8 mouse cellular contexts compared by ENCODE assay signal in genomic region chr14:8355999-8356501, GRCm38 (mm10). TPM values are rescaled to one million over a fixed set of nuclear protein-coding genes. Genes with fewer than 3 reads are reported as not detected.
DNase-seq lines count a peak whose midpoint lies in the region; ATAC-seq and TF ChIP-seq lines count a peak whose summit lies in the region.

No protein-coding gene starts in this region.

- H3K4me2 ChIP-seq in forebrain, postnatal 0 days (ENCODE audit: low read depth) = no peak overlapping the region

- ATAC-seq in cerebellum, adult (ENCODE audit: insufficient number of reproducible peaks, low FRiP score, low TSS enrichment) = peak; percentile 88
- peak; percentile 91 for ATAC-seq in forebrain, postnatal 0 days
- ATAC-seq in megakaryocyte, adult 5-6 weeks (ENCODE audit: poor library complexity, severe bottlenecking) = peak; percentile 79

- no peaks in the 10 kb centered on the region; a peak in 2 of 4 replicates for H3K4me1 ChIP-seq in MEL (ENCODE audit: control insufficient read depth in 1 of 2, insufficient read depth in 2 of 2, low read length in 2 of 2)
- H3K4me1 ChIP-seq in forebrain, postnatal 0 days (ENCODE audit: insufficient read depth) = no peaks in the 10 kb centered on the region

- WGBS in forebrain, postnatal 0 days = 40% methylated on average over 6 of the region's 6 CpGs

- TF ChIP-seq RAD21 in MEL (IDR thresholded peaks at IDR 0.05; ENCODE audit: low read depth, low read length) = peak; percentile 91

- peak; percentile 86 to 90 (median 86) for TF ChIP-seq CTCF in MEL (IDR thresholded peaks at IDR 0.05 in 2 of 3, conservative IDR thresholded peaks at IDR 0.05 in 1 of 3; ENCODE audit: control insufficient read depth in 1 of 3, insufficient read depth in 1 of 3, low read depth in 2 of 3, low read length in 3 of 3, poor library complexity in 1 of 3, severe bottlenecking in 1 of 3)
- peak; percentile 97 for TF ChIP-seq CTCF in forebrain, postnatal 0 days (IDR thresholded peaks at IDR 0.05; ENCODE audit: low read depth)

- H3K27me3 ChIP-seq in MEL (ENCODE audit: control insufficient read depth in 1 of 2, insufficient read depth in 2 of 2, low read length in 2 of 2) = no peaks in the 10 kb centered on the region
- no peaks in the 10 kb centered on the region for H3K27me3 ChIP-seq in forebrain, postnatal 0 days (ENCODE audit: insufficient read depth, low read length)

- no peaks in the 10 kb centered on the region for H3K79me2 ChIP-seq in MEL (ENCODE audit: control insufficient read depth, insufficient read depth, low read length, poor library complexity)

- no peak overlapping the region for H3K27ac ChIP-seq in MEL (ENCODE audit: control insufficient read depth, low read depth, low read length)
- H3K27ac ChIP-seq in forebrain, postnatal 0 days (ENCODE audit: low read depth, low read length) = no peak overlapping the region

- no peaks in the 10 kb centered on the region for H3K9me3 ChIP-seq in MEL (replicated peaks; ENCODE audit: insufficient read depth, low read length)
- H3K9me3 ChIP-seq in forebrain, postnatal 0 days (ENCODE audit: low read length) = no peaks in the 10 kb centered on the region

- peak; percentile 64 for DNase-seq in MEL (ENCODE audit: low read depth, low spot score)
- DNase-seq in forebrain, postnatal 0 days = peak; percentile 92
- DNase-seq in hindlimb bud, embryonic 11.5 days (ENCODE audit: extremely low spot score, low read depth, low spot score) = peak; percentile 76
- peak; percentile 64 to 74 for DNase-seq in left cerebral cortex, adult 18-20 months (ENCODE audit: low spot score in 2 of 2)
- peak; percentile 69 for DNase-seq in right cerebral cortex, postnatal 14 days
- DNase-seq in urinary bladder, postnatal 14 days (ENCODE audit: low spot score) = peak; percentile 78

- no peak for TF ChIP-seq POLR2A in MEL (IDR thresholded peaks at IDR 0.05; ENCODE audit: control insufficient read depth in 1 of 2, insufficient read depth in 1 of 2, low read depth in 1 of 2, low read length in 2 of 2, poor library complexity in 1 of 2)

- H3K36me3 ChIP-seq in MEL (ENCODE audit: control insufficient read depth in 1 of 2, insufficient read depth in 2 of 2, low read length in 2 of 2) = no peaks in the 10 kb centered on the region
- no peaks in the 10 kb centered on the region for H3K36me3 ChIP-seq in forebrain, postnatal 0 days (ENCODE audit: insufficient read depth)

- H3K9ac ChIP-seq in MEL (ENCODE audit: control insufficient read depth, low read depth, low read length, poor library complexity, severe bottlenecking) = no peak overlapping the region
- no peak overlapping the region for H3K9ac ChIP-seq in forebrain, postnatal 0 days

- TF ChIP-seq EP300 in MEL (IDR thresholded peaks at IDR 0.05; ENCODE audit: low read depth in 1 of 2, low read length in 2 of 2) = no peak

- no peak overlapping the region for H3K4me3 ChIP-seq in MEL (ENCODE audit: control insufficient read depth in 1 of 2, insufficient read depth in 1 of 2, low read depth in 2 of 2, low read length in 2 of 2)
- no peak overlapping the region for H3K4me3 ChIP-seq in forebrain, postnatal 0 days (ENCODE audit: low read depth, low read length)

TF ChIP-seq in MEL, 35 proteins besides CTCF, POLR2A, EP300 and RAD21:
- TF ChIP-seq ZC3H11A (IDR thresholded peaks at IDR 0.05; ENCODE audit: low read depth, low read length) = peak; percentile 69
- peak; percentile 79 for TF ChIP-seq SMC3 (IDR thresholded peaks at IDR 0.05; ENCODE audit: low read depth, low read length)
- no peak for TF ChIP-seq GABPA (IDR thresholded peaks at IDR 0.05; ENCODE audit: low read depth, low read length)

RNA-seq across cellular contexts. Expression of gene Oit1, which starts 22.5 kb away (rescaled TPM):
- total RNA-seq in MEL (2012; rRNA removed) = not detected in 2 replicates
- polyA plus RNA-seq in MEL (2012; ENCODE audit: insufficient read depth in 1 of 2, insufficient read length in 2 of 2, low read depth in 1 of 2, low replicate concordance in 2 of 2, missing spikeins in 1 of 2) = not detected
- 0.23 TPM in 1 of 2 replicates, not detected in the other for total RNA-seq in forebrain, postnatal 0 days (2014; rRNA removed)
- polyA plus RNA-seq in forebrain, postnatal 0 days (2015; fragmentation: Nextera tagmentation; extraction: Ambion mirVana) = 0.12 and 0.15 TPM in 2 replicates
- not detected for total RNA-seq in left cerebral cortex, adult 18-20 months (2021)
- total RNA-seq in megakaryocyte, adult 5-6 weeks (2015) = not detected in 2 replicates
- total RNA-seq in megakaryocyte, adult 5-6 weeks (2017) = not detected in 2 replicates

RNA-seq across cellular contexts. Expression of gene Fam107a, which starts 38.2 kb away (rescaled TPM):
- total RNA-seq in MEL (2012; rRNA removed) = not detected in 2 replicates
- not detected for polyA plus RNA-seq in MEL (2012; ENCODE audit: insufficient read depth in 1 of 2, insufficient read length in 2 of 2, low read depth in 1 of 2, low replicate concordance in 2 of 2, missing spikeins in 1 of 2)
- total RNA-seq in forebrain, postnatal 0 days (2014; rRNA removed) = 15.5 and 23.5 TPM in 2 replicates
- polyA plus RNA-seq in forebrain, postnatal 0 days (2015; fragmentation: Nextera tagmentation; extraction: Ambion mirVana) = 2.0 and 2.8 TPM in 2 replicates
- total RNA-seq in left cerebral cortex, adult 18-20 months (2021) = 100 to 1,000 TPM; 213 to 316 TPM
- 0.09 TPM in 1 of 2 replicates, not detected in the other for total RNA-seq in megakaryocyte, adult 5-6 weeks (2015)
- total RNA-seq in megakaryocyte, adult 5-6 weeks (2017) = not detected in 2 replicates

Comparison
In these comparisons a context has a peak if more than half of its experiments do, and no peak if none do; other contexts are left out.
1. RNA of gene Fam107a, which starts 38.2 kb away (total RNA-seq): 213 to 316 TPM in left cerebral cortex, adult 18-20 months and 15.5 to 23.5 TPM in forebrain, postnatal 0 days; 0.09 TPM in megakaryocyte, adult 5-6 weeks and not detected in MEL; every median in the first group is over 10 times any median in the second.
2. Peak in every context shown above with its lines, with median percentiles within 50 percentile points of each other: DNase-seq and ATAC-seq.